Mouse (Mus musculus) stomach, postnatal 0 days (tissue): ENCODE data around the gene BC048562. TPM values are rescaled to one million over a fixed set of nuclear protein-coding genes. Genes with fewer than 3 reads are reported as not detected.

Experiments
- ATAC-seq: fragments of 200-750 bp; cut with Nextera tagmentation; 2 replicates; pipeline ENCODE4 v1.8.0; 2017; ENCODE audit not compliant: low FRiP score, low TSS enrichment
- DNase-seq: peaks from one replicate; pipeline ENCODE4 v3.0.0-alpha.2; 2016; ENCODE audit warnings: low spot score
- H3K27ac ChIP-seq: fragments of 300-500 bp; sonication (generic); replicated peaks from 2 replicates; pipeline ENCODE4 v1.5.1; 2014; ENCODE audit warnings: mild to moderate bottlenecking, control low read depth
- H3K27me3 ChIP-seq: fragments of 300-500 bp; sonication (generic); 2 replicates; pipeline ENCODE4 v1.6.1; 2014; ENCODE audit warnings: low read length; ENCODE audit not compliant: control insufficient read depth, insufficient read depth
- H3K36me3 ChIP-seq: fragments of 300-500 bp; sonication (generic); 2 replicates; pipeline ENCODE4 v1.6.1; 2014; ENCODE audit warnings: low read length, mixed read lengths; ENCODE audit not compliant: control insufficient read depth, insufficient read depth
- H3K4me1 ChIP-seq: fragments of 300-500 bp; sonication (generic); replicated peaks from 2 replicates; pipeline ENCODE4 v1.6.1; 2014; ENCODE audit warnings: antibody characterized with exemption; ENCODE audit not compliant: control insufficient read depth, insufficient read depth
- H3K4me2 ChIP-seq: fragments of 300-500 bp; sonication (generic); replicated peaks from 2 replicates; pipeline ENCODE4 v1.6.1; 2014; ENCODE audit warnings: low read depth, mild to moderate bottlenecking, control low read depth, moderate library complexity
- H3K4me3 ChIP-seq: fragments of 300-500 bp; sonication (generic); 2 replicates; pipeline ENCODE4 v1.5.1; 2014; ENCODE audit warnings: low read depth, low read length, control low read depth
- H3K9ac ChIP-seq: fragments of 300-500 bp; sonication (generic); 2 replicates; pipeline ENCODE4 v1.6.1; 2014; ENCODE audit warnings: mild to moderate bottlenecking, low read length, control low read depth, mixed read lengths
- H3K9me3 ChIP-seq: fragments of 300-500 bp; sonication (generic); 2 replicates; pipeline ENCODE4 v1.6.1; 2016; ENCODE audit warnings: low read length; ENCODE audit not compliant: control insufficient read depth
- CTCF ChIP-seq: IDR thresholded peaks from 2 replicates; pipeline ENCODE4 v1.5.1; 2016; ENCODE audit warnings: antibody characterized with exemption, low read depth, mild to moderate bottlenecking, moderate library complexity
- EP300 ChIP-seq: optimal IDR thresholded peaks from 2 replicates; pipeline ENCODE3; 2016; ENCODE audit warnings: antibody characterized with exemption
- WGBS: fragments of 180-500 bp; shearing (Covaris S2); extraction: QIAGEN DNeasy Blood & Tissue Kit; methylation state at CpG from one replicate; pipeline ENCODE4 v1.1.7; 2014; 5-methylcytosine and 5-hydroxymethylcytosine counted together
- polyA plus RNA-seq: library from polyadenylated mRNA; unstranded; fragments of >200 nt; fragmentation: Nextera tagmentation; extraction: Ambion mirVana; gene quantifications from 2 replicates; pipeline ENCODE4 v1.2.1, GENCODE M21; 2015

The BC048562 gene
- polyA plus RNA-seq, 1 experiment from 2014 or later, result not detected

DNA sequence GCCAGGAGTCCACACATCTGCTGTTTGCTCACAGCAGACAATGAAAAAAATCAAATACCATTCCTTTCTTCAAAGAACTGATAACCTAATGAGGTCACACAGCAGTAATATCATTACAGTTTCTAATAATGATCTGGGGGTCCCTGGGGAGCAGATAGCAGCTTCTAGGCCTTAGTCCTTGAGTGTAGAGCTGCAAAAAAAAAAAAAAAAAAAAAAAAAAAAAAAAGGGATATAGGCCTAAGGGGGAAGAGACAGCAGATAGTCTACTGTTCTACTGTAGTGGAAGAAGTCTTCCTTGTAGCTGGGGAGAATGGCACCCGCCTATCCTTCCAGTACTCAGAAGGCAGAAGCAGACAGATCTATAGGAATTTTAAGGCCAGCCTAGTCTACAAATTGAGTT, 40.9 kb upstream of the BC048562 start:
- H3K9me3 ChIP-seq, result no peaks in the 10 kb centered on the region
- WGBS, result 93% methylated on average over 1 of the region's 1 CpGs
- no peak for ATAC-seq
- peaks cover 4% of the 10 kb centered on the region; the same call in 1 of the 2 replicates for H3K36me3 ChIP-seq
- DNase-seq, result no peak
- H3K4me3 ChIP-seq, result no peak overlapping the region
- H3K4me1 ChIP-seq, result no peaks in the 10 kb centered on the region
- H3K4me2 ChIP-seq, result no peak overlapping the region
- no peak overlapping the region for H3K9ac ChIP-seq
- H3K27ac ChIP-seq, result no peak overlapping the region
- TF ChIP-seq EP300 (no peak), CTCF (no peak)
- no peaks in the 10 kb centered on the region for H3K27me3 ChIP-seq

DNA sequence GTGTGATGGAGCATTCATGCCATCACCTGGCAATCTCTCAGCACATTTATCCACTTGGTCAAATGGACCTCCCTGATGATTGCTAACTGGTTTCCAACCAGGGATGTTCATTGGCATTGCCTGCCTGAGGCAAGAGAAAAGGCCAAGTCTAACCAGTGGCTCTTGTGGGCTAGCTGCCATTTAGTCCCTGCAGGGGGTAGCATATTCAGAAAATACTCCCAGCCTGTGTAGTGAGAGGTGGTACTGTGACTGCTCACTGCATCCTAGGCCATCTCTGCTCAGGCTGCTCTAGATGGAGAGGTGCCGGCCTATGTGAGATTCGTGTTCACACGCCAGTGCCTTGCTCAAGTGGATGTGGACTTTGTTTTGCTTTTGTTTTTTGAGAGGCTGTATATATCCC, 38.0 kb upstream of the BC048562 start:
- no peak for DNase-seq
- Histone ChIP-seq H3K4me1 (no peaks in the 10 kb centered on the region), H3K27me3 (no peaks in the 10 kb centered on the region), H3K9ac (no peak overlapping the region; the same call in 1 of the 2 replicates), H3K9me3 (no peaks in the 10 kb centered on the region), H3K36me3 (no peaks in the 10 kb centered on the region), H3K4me2 (no peak overlapping the region), H3K4me3 (no peak overlapping the region), H3K27ac (no peak overlapping the region)
- ATAC-seq, result no peak
- no peak for TF ChIP-seq EP300
- TF ChIP-seq CTCF, result no peak
- 93% methylated on average over 3 of the region's 3 CpGs for WGBS

DNA sequence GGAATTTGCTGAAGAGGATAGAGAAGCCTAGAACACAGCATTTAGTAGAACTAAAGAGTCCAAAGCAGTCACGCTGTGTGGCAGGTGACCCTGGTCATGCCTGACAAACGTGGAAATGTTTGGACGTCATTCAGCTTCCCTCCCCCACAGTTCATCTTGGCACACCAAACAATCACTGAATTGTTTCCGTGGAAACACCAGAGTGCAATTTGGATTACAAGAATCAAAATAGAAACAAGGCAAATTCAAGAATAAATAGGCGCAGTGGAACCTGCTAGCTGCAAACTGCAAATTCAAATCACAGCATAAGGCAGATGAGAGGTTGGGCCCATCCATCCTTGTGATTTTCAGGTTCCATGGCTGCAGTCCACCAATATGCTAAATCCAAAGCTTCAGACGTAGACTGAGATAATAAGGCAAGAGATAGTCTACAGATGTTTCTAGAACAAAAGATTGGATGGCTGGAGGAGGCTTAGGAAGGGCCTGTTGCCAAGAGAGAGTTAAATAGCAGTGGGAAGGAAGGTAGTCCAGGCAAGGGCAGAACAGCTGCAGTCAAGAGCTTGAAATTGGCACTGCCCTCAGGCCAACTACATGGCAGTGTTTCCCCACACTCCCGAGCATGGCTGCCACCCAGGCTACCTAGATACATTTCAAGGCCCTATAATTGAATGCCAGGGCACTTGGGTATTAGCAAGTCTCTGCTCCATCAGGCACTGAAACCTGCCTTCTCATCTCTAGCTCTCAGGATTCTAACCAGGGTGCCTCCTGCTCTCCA, 34.9 kb upstream of the BC048562 start:
- Histone ChIP-seq H3K9ac (no peak overlapping the region), H3K4me1 (no peaks in the 10 kb centered on the region), H3K27me3 (no peaks in the 10 kb centered on the region), H3K4me2 (no peak overlapping the region), H3K36me3 (no peaks in the 10 kb centered on the region), H3K27ac (peak overlapping the region; percentile 76), H3K4me3 (no peak overlapping the region), H3K9me3 (no peaks in the 10 kb centered on the region)
- no peak for ATAC-seq
- TF ChIP-seq EP300 (no peak), CTCF (no peak)
- no peak for DNase-seq
- 53% methylated on average over 7 of the region's 7 CpGs for WGBS

DNA sequence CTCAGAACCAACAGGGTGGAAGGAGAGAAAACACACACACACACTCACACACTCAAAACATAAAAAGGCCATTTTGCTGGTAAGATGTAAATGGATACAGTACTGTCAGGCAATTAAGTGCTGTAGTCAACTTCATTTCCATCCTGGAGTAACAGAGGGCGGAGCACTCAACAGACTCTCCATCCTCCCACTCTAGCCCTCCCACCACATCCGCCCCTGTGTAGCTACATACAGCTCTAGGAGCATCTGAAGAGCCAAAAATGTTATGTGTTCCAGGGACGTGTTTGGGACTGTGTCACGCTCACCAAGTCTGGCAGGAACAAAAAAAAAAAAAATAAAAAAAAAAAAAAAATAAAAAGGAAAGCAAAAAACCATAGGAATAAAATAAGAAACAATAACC, 33.2 kb upstream of the BC048562 start:
- no peaks in the 10 kb centered on the region for H3K27me3 ChIP-seq
- peak overlapping the region; percentile 65; the same call in 1 of the 2 replicates for H3K27ac ChIP-seq
- ATAC-seq (no peak), DNase-seq (no peak)
- H3K4me2 ChIP-seq, result no peak overlapping the region
- no peaks in the 10 kb centered on the region for H3K4me1 ChIP-seq
- 80% methylated on average over 4 of the region's 4 CpGs for WGBS
- H3K36me3 ChIP-seq, result no peaks in the 10 kb centered on the region
- no peak overlapping the region for H3K4me3 ChIP-seq
- TF ChIP-seq CTCF (no peak), EP300 (no peak)
- no peak overlapping the region for H3K9ac ChIP-seq
- no peaks in the 10 kb centered on the region for H3K9me3 ChIP-seq

DNA sequence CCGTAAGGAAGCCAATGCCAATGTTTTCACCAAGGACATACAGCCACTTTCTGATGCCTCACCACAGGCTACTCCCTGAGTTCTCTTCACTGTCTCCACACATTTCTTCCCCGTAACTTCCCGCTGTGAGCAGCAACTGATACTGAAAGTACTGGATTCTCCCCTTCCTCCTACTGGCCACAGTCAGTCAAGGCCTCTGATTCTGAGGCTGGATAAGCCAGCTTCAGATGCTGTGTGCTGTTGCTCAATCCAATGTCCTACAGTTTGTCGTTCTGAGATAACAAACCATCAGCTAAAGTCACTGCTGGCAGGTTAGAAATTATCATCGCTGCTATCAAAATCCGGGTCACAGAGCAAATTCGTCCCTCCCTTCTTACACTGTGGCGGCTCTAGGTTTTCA, 31.8 kb upstream of the BC048562 start:
- Histone ChIP-seq H3K27me3 (no peaks in the 10 kb centered on the region), H3K4me2 (no peak overlapping the region), H3K36me3 (no peaks in the 10 kb centered on the region), H3K27ac (no peak overlapping the region), H3K9me3 (no peaks in the 10 kb centered on the region), H3K4me1 (no peaks in the 10 kb centered on the region), H3K4me3 (no peak overlapping the region), H3K9ac (no peak overlapping the region)
- DNase-seq (no peak), ATAC-seq (no peak)
- TF ChIP-seq EP300 (no peak), CTCF (peak; percentile 24)
- 63% methylated on average over 8 of the region's 8 CpGs for WGBS

DNA sequence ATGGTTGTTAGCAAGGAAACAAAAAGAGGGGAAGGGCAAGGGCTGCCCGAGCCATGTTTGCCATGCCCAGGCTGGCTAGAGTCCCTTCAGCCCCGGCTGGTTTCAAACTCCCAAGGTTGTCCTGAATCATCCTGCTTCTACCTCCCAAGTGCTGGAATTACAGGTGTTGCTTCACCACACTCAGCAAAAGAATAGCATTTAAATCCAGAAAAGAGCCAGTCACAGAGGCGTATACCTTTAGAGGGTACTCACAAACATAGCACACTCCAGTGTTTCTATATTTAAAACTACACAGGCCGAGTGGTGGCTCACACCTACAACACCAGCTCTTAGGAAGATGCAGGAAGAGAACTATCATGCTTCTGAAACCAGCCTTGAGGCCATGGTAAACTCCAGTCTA, 26.7 kb upstream of the BC048562 start:
- H3K9me3 ChIP-seq, result no peaks in the 10 kb centered on the region
- no peak overlapping the region for H3K4me3 ChIP-seq
- 82% methylated on average over 4 of the region's 4 CpGs for WGBS
- no peak for TF ChIP-seq CTCF
- no peak for TF ChIP-seq EP300
- H3K4me2 ChIP-seq, result no peak overlapping the region
- ATAC-seq, result no peak
- no peaks in the 10 kb centered on the region for H3K27me3 ChIP-seq
- no peaks in the 10 kb centered on the region for H3K36me3 ChIP-seq
- H3K27ac ChIP-seq, result no peak overlapping the region
- DNase-seq, result no peak
- no peaks in the 10 kb centered on the region for H3K4me1 ChIP-seq
- H3K9ac ChIP-seq, result no peak overlapping the region
